Mouse (Mus musculus): Measurements from ENCODE around the gene Nck2. TPM values are rescaled to one million over a fixed set of nuclear protein-coding genes. Genes with fewer than 3 reads are reported as not detected.
"Not testable (repeated sequence)": the region's sequence is repeated elsewhere in the genome, so short reads cannot be mapped to it uniquely, and the experiment has no call there.

Gene Nck2
- polyA plus RNA-seq, 1 experiment from 2014 or later = 36.3 TPM

DNA sequence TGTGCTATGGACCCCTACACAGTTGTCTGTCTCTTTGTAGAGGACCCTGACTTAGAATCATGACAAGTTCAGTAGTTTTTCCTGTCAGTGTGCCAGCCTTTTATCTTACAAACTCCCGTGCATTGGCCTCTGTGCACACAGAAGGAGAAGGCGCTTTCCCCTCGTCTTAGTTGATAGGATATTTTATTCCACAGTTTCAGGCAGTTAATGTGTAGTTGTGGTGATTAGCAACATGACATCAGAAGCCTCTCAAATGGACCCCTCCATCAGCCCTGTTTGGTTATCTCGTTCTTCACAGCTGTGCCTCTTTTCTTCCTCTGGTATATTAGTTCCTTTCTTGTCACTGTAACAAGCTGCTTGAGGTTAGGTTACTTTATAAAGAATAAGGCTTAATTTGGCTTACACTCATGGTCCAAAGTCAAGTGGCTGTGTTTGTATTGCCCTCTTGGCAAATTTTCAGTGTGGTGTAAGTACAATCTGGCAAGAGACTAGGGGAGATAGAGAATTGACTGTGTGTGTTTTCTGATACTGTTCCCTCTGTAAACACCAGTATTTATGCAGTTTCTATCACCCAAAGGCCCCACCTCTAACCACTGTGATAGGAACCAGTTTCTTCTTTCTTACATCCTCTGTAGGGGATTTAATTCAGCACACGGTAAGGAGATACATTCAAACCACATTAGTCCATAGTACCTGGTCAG, 89.8 kb downstream of the Nck2 start:
- H3K27me3 ChIP-seq = no peaks in the 10 kb centered on the region
- peaks cover 14% of the 10 kb centered on the region; the same call in 1 of the 2 replicates for H3K4me1 ChIP-seq
- H3K4me3 ChIP-seq = no peak overlapping the region
- H3K27ac ChIP-seq = no peak overlapping the region
- no peaks in the 10 kb centered on the region for H3K9me3 ChIP-seq (replicated peaks)
- no peak overlapping the region for H3K4me2 ChIP-seq
- 82% methylated on average over 5 of the region's 5 CpGs for WGBS
- no peak for ATAC-seq
- H3K9ac ChIP-seq = no peak overlapping the region
- peaks cover 7% of the 10 kb centered on the region; the same call in 1 of the 2 replicates for H3K36me3 ChIP-seq (ENCODE audit: poor library complexity, severe bottlenecking)

DNA sequence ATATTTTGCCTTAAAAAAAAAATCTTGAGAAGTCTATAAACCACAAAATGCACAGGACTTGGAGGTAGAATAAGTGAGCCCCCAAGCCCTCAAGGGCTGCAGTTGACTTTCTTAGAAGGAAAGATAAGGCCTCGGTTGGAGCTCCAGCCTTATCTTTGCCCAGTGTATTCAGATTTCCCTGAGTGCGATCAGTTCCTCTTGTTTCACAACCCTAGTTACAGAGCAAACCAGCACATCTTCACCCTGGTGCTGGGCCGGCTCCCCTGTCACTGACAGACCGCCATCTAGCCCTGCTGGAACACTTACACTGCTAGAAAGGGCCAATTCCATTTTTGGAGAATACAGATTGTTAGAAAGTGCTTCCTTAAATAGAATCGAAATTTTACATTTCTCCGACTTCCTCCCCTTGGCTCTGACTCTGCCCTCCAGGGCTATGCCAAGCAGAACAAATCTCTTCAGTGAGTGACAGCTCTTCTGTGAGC, 91.2 kb downstream of the Nck2 start:
- ATAC-seq = peak; percentile 37; the same call in 1 of the 2 replicates

GRCm38 (mm10) chr1:43536266-43536665, 91.9 kb downstream of the Nck2 start:
- Histone ChIP-seq H3K9ac (no peak overlapping the region), H3K4me3 (no peak overlapping the region), H3K4me2 (no peak overlapping the region), H3K27me3 (no peaks in the 10 kb centered on the region), H3K4me1 (0 out of 2 replicates have a peak, but pooled peaks cover 4% of the 10 kb centered on the region), H3K36me3 (ENCODE audit: poor library complexity, severe bottlenecking) (peaks cover 10% of the 10 kb centered on the region; the same call in 1 of the 2 replicates), H3K27ac (no peak overlapping the region), H3K9me3 (replicated peaks) (no peaks in the 10 kb centered on the region)
- 93% methylated on average over 2 of the region's 2 CpGs for WGBS
- ATAC-seq = no peak

More for the DNA sequence above, 91.2 kb downstream of the Nck2 start:
- no peak overlapping the region for H3K4me3 ChIP-seq
- no peaks in the 10 kb centered on the region for H3K27me3 ChIP-seq
- 92% methylated on average over 6 of the region's 6 CpGs for WGBS
- H3K9ac ChIP-seq = no peak overlapping the region
- H3K9me3 ChIP-seq (replicated peaks) = no peaks in the 10 kb centered on the region
- peaks cover 10% of the 10 kb centered on the region; the same call in 1 of the 2 replicates for H3K36me3 ChIP-seq (ENCODE audit: poor library complexity, severe bottlenecking)
- H3K27ac ChIP-seq = no peak overlapping the region
- H3K4me1 ChIP-seq = peaks cover 8% of the 10 kb centered on the region; the same call in 1 of the 2 replicates
- no peak overlapping the region for H3K4me2 ChIP-seq

DNA sequence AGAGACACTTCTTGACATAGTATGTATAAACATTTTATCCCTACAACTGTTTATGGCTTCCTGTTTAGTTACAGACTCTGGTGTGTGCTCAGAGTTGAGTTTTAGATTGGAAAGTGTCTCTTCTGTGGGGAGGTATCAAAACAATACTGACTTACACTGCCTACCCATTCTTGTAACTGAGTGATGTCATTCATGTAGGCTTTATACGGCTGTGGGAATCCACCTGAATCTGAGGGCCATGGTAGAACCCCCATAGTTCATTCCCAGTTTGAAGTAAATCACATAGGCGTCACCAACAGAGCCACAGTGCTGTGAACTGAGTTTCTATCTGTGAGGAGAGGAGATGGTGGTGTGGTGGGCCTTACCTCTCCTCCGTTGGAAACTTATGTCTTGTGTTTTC, 92.6 kb downstream of the Nck2 start:
- no peaks in the 10 kb centered on the region for H3K27me3 ChIP-seq
- H3K4me2 ChIP-seq = no peak overlapping the region
- no peak for ATAC-seq
- WGBS = 92% methylated on average over 3 of the region's 3 CpGs
- H3K27ac ChIP-seq = no peak overlapping the region
- H3K9ac ChIP-seq = no peak overlapping the region
- H3K9me3 ChIP-seq (replicated peaks) = no peaks in the 10 kb centered on the region
- 0 out of 2 replicates have a peak, but pooled peaks cover 2% of the 10 kb centered on the region for H3K4me1 ChIP-seq
- peaks cover 10% of the 10 kb centered on the region; the same call in 1 of the 2 replicates for H3K36me3 ChIP-seq (ENCODE audit: poor library complexity, severe bottlenecking)
- H3K4me3 ChIP-seq = no peak overlapping the region

GRCm38 (mm10) chr1:43537496-43537895, 93.1 kb downstream of the Nck2 start:
- Histone ChIP-seq H3K27me3 (no peaks in the 10 kb centered on the region), H3K4me2 (no peak overlapping the region), H3K27ac (no peak overlapping the region), H3K9ac (no peak overlapping the region), H3K4me3 (no peak overlapping the region), H3K36me3 (ENCODE audit: poor library complexity, severe bottlenecking) (peaks cover 10% of the 10 kb centered on the region; the same call in 1 of the 2 replicates), H3K4me1 (peaks cover 6% of the 10 kb centered on the region; the same call in 1 of the 2 replicates), H3K9me3 (replicated peaks) (no peaks in the 10 kb centered on the region)
- ATAC-seq = no peak

DNA sequence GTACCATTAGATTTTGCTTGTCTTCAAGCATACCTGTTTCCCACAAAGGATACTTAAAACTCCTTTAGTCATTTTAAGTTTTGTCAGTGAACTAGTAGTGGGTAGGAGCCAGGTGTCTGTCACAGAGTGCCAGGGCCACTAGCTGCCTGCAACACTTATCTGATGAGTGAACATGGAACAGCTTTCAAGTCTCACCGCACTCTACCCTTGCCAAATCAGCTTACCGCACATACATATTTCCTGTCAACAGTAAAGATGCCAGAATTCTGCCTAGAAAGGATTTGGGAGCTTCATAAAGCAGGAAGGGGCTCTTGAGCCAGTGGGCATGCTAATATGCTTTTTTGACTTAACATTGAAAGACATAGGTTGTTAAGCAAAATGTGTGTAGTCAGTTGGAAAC, 94.3 kb downstream of the Nck2 start:
- Histone ChIP-seq H3K4me3 (no peak overlapping the region), H3K4me2 (no peak overlapping the region), H3K9me3 (replicated peaks) (no peaks in the 10 kb centered on the region), H3K36me3 (ENCODE audit: poor library complexity, severe bottlenecking) (peaks cover 8% of the 10 kb centered on the region; the same call in 1 of the 2 replicates), H3K4me1 (peaks cover 6% of the 10 kb centered on the region; the same call in 1 of the 2 replicates), H3K27me3 (no peaks in the 10 kb centered on the region), H3K9ac (no peak overlapping the region), H3K27ac (no peak overlapping the region)
- 87% methylated on average over 2 of the region's 2 CpGs for WGBS
- no peak for ATAC-seq

GRCm38 (mm10) chr1:43539689-43540380, 95.5 kb downstream of the Nck2 start:
- Histone ChIP-seq H3K27ac (no peak overlapping the region), H3K36me3 (ENCODE audit: poor library complexity, severe bottlenecking) (0 out of 2 replicates have a peak, but pooled peaks cover 5% of the 10 kb centered on the region), H3K4me2 (no peak overlapping the region), H3K4me3 (no peak overlapping the region), H3K9me3 (replicated peaks) (no peaks in the 10 kb centered on the region), H3K9ac (no peak overlapping the region), H3K27me3 (no peaks in the 10 kb centered on the region), H3K4me1 (peaks cover 6% of the 10 kb centered on the region; the same call in 1 of the 2 replicates)
- 82% methylated on average over 4 of the region's 4 CpGs for WGBS
- ATAC-seq = no peak

DNA sequence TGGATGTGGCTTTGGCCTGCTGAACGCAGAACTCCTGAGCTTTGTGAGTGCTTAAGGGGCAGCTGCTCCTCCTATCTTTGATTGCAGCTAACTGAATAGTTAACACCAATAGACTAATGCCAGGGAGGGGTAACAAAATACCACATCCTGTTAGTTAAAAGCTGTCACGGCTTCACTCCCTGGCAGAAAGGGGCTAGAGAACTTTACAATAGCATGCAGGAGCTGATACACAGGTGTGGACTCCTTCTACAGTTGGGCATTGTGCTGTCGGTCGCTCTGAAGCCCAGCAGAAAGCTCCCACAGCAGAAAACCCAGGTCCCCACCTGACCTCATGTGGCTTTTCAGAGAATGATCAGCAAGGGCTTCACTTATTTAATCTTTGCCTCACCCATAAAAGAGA, 98.0 kb downstream of the Nck2 start:
- H3K4me3 ChIP-seq = no peak overlapping the region
- no peak overlapping the region for H3K27ac ChIP-seq
- peaks cover 6% of the 10 kb centered on the region; the same call in 1 of the 2 replicates for H3K4me1 ChIP-seq
- ATAC-seq = no peak
- no peak overlapping the region for H3K9ac ChIP-seq
- no peaks in the 10 kb centered on the region for H3K27me3 ChIP-seq
- H3K4me2 ChIP-seq = no peak overlapping the region
- 0 out of 2 replicates have a peak, but pooled peaks cover 5% of the 10 kb centered on the region for H3K36me3 ChIP-seq (ENCODE audit: poor library complexity, severe bottlenecking)
- WGBS = 71% methylated on average over 4 of the region's 4 CpGs
- no peaks in the 10 kb centered on the region for H3K9me3 ChIP-seq (replicated peaks)

DNA sequence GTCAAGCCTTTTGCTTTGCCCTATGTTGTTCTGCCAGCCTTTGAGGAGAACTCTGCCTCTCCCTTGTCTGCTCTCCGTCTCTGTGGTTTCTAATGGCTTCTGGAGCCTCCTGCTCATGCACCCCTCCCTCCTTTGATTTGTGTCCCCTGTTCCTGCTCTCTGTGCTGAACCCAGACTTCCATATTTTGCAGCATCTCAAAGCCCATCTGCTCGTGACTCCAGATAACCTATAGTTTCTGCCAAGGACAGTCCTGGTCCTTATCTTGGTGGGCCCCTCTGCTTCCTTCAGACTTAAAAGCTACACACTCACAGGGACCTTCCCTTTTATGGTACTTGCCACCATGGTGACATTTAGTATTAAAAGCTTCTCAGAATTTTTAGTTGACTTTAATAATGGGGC, 103.3 kb downstream of the Nck2 start:
- H3K27ac ChIP-seq = no peak overlapping the region
- H3K4me3 ChIP-seq = no peak overlapping the region
- no peak overlapping the region for H3K9ac ChIP-seq
- 88% methylated on average over 2 of the region's 2 CpGs for WGBS
- no peak overlapping the region for H3K4me2 ChIP-seq
- no peak for ATAC-seq
- no peaks in the 10 kb centered on the region for H3K4me1 ChIP-seq
- no peaks in the 10 kb centered on the region for H3K27me3 ChIP-seq
- no peaks in the 10 kb centered on the region for H3K36me3 ChIP-seq (ENCODE audit: poor library complexity, severe bottlenecking)
- no peaks in the 10 kb centered on the region for H3K9me3 ChIP-seq (replicated peaks)

DNA sequence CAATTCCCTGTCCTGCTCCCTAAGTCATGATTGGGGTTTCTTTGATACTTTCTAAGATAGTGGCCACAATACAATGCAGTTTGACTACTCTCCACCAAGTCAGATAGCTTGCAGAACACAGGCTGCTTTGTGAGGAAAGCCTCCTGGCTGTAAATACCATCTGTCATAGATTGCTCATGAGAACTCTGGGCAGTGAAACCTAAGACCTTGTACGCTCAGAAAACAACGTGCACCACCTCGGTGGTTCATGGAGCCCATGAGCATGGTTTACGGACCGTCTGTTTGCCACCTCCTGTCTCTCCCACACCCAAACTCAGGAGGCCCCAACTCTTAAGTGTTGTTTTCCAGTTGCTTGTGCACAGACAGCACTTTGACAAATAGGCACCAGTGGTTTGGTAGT, 104.4 kb downstream of the Nck2 start:
- Histone ChIP-seq H3K9ac (no peak overlapping the region), H3K27ac (no peak overlapping the region), H3K27me3 (no peaks in the 10 kb centered on the region), H3K4me1 (no peaks in the 10 kb centered on the region), H3K4me2 (no peak overlapping the region), H3K9me3 (replicated peaks) (no peaks in the 10 kb centered on the region), H3K36me3 (ENCODE audit: poor library complexity, severe bottlenecking) (peaks cover 3% of the 10 kb centered on the region), H3K4me3 (no peak overlapping the region)
- ATAC-seq = no peak
- WGBS = 85% methylated on average over 5 of the region's 5 CpGs

DNA sequence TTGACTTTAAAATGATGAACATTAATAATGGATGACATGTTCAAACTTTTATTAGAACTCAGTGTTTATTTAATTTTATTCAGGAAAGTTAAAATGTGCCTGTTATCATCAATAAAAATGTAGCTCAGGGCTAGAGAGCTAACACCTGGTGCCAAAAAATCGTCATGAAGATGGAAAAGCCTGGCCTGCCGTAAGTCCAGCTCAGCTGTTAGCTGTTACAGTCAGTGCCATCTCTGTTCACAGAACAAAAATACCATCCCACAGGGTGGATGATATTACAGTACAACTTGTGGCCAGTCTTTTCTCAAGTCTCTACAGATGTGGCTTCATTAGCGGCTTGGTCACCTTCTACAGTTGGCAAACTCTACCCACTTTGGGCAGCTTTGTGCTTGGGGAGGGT, 106.1 kb downstream of the Nck2 start:
- no peak overlapping the region for H3K9ac ChIP-seq
- H3K27me3 ChIP-seq = no peaks in the 10 kb centered on the region
- H3K27ac ChIP-seq = no peak overlapping the region
- WGBS = 94% methylated on average over 3 of the region's 3 CpGs
- no peak overlapping the region for H3K4me3 ChIP-seq
- H3K9me3 ChIP-seq (replicated peaks) = no peaks in the 10 kb centered on the region
- H3K36me3 ChIP-seq (ENCODE audit: poor library complexity, severe bottlenecking) = peaks cover 18% of the 10 kb centered on the region
- ATAC-seq = no peak
- 0 out of 2 replicates have a peak, but pooled peaks cover under 1% of the 10 kb centered on the region for H3K4me1 ChIP-seq
- no peak overlapping the region for H3K4me2 ChIP-seq

DNA sequence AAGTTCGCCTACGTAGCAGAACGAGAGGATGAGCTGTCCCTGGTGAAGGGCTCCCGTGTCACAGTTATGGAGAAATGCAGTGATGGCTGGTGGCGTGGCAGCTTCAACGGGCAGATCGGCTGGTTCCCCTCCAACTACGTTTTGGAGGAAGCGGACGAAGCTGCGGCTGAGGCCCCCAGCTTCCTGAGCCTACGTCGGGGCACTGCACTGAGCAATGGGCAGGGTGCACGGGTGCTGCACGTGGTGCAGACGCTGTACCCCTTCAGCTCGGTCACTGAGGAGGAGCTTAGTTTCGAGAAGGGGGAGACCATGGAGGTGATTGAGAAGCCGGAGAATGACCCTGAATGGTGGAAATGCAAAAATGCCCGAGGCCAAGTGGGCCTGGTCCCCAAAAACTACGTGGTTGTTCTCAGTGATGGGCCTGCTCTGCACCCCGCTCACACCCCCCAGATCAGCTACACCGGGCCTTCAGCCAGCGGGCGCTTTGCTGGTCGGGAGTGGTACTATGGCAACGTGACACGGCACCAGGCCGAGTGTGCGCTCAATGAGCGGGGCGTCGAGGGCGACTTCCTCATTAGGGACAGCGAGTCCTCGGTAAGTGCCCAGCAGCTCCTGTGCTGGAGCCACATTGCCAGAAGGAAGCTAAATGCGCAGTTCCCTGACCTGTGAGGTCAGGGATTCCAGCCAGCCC, 109.8 kb downstream of the Nck2 start:
- WGBS = 95% methylated on average over 37 of the region's 37 CpGs
- peaks cover 23% of the 10 kb centered on the region for H3K36me3 ChIP-seq (ENCODE audit: poor library complexity, severe bottlenecking)
- not testable (repeated sequence) for H3K4me3 ChIP-seq; H3K27me3 ChIP-seq; H3K9ac ChIP-seq; H3K27ac ChIP-seq; H3K9me3 ChIP-seq (replicated peaks); ATAC-seq; H3K4me2 ChIP-seq; H3K4me1 ChIP-seq
